ENCODE assay signal across 7 mouse cellular contexts in genomic region chr3:52269514-52270351, GRCm38 (mm10). TPM values are rescaled to one million over a fixed set of nuclear protein-coding genes. Genes with fewer than 3 reads are reported as not detected.
DNase-seq lines count a peak whose midpoint lies in the region; ATAC-seq and TF ChIP-seq lines count a peak whose summit lies in the region.

No protein-coding gene starts in this region.

- peak overlapping the region; percentile 95 for H3K4me3 ChIP-seq in intestine, embryonic 15.5 days (replicated peaks)
- peak overlapping the region; percentile 84 for H3K4me3 ChIP-seq in limb, embryonic 13.5 days
- peak overlapping the region; percentile 74 for H3K4me3 ChIP-seq in midbrain, embryonic 13.5 days (replicated peaks)
- peak overlapping the region; percentile 79 for H3K4me3 ChIP-seq in spleen, adult 2 months (ENCODE audit: extremely low read depth, insufficient read depth, insufficient read length)

- under 1% methylated on average over 55 of the region's 55 CpGs for WGBS in intestine, embryonic 15.5 days
- under 1% methylated on average over 55 of the region's 55 CpGs for WGBS in limb, embryonic 13.5 days
- WGBS in midbrain, embryonic 13.5 days, result under 1% methylated on average over 55 of the region's 55 CpGs
- WGBS in spleen, adult 2 months, result under 1% methylated on average over 54 of the region's 55 CpGs

- H3K36me3 ChIP-seq in intestine, embryonic 15.5 days, result no peaks in the 10 kb centered on the region
- no peaks in the 10 kb centered on the region for H3K36me3 ChIP-seq in limb, embryonic 13.5 days
- H3K36me3 ChIP-seq in midbrain, embryonic 13.5 days, result no peaks in the 10 kb centered on the region
- no peaks in the 10 kb centered on the region for H3K36me3 ChIP-seq in spleen, adult 2 months (ENCODE audit: control insufficient read depth, insufficient read depth, low read length)

- peak overlapping the region; percentile 83 for H3K9ac ChIP-seq in intestine, embryonic 15.5 days
- H3K9ac ChIP-seq in limb, embryonic 13.5 days, result peak overlapping the region; percentile 88
- H3K9ac ChIP-seq in midbrain, embryonic 13.5 days (replicated peaks), result peak overlapping the region; percentile 67

- no peaks in the 10 kb centered on the region for H3K27me3 ChIP-seq in intestine, embryonic 15.5 days (replicated peaks)
- peaks cover 20% of the 10 kb centered on the region for H3K27me3 ChIP-seq in limb, embryonic 13.5 days
- H3K27me3 ChIP-seq in midbrain, embryonic 13.5 days, result peaks cover 73% of the 10 kb centered on the region
- no peaks in the 10 kb centered on the region; the same call in 1 of the 2 replicates for H3K27me3 ChIP-seq in spleen, adult 2 months (ENCODE audit: control insufficient read depth, insufficient read depth, low read length)

- TF ChIP-seq CTCF in spleen, adult 2 months (IDR thresholded peaks at IDR 0.05; ENCODE audit: extremely low read depth, insufficient read depth, insufficient read length, insufficient replicate concordance), result no peak

- H3K4me1 ChIP-seq in intestine, embryonic 15.5 days (replicated peaks), result peaks cover 7% of the 10 kb centered on the region
- peaks cover 35% of the 10 kb centered on the region for H3K4me1 ChIP-seq in limb, embryonic 13.5 days
- H3K4me1 ChIP-seq in midbrain, embryonic 13.5 days (replicated peaks), result peaks cover 32% of the 10 kb centered on the region
- peaks cover 14% of the 10 kb centered on the region for H3K4me1 ChIP-seq in spleen, adult 2 months (ENCODE audit: control insufficient read depth, insufficient read depth, insufficient read length)

- peak overlapping the region; percentile 92 for H3K4me2 ChIP-seq in intestine, embryonic 15.5 days (replicated peaks)
- H3K4me2 ChIP-seq in limb, embryonic 13.5 days (replicated peaks), result peak overlapping the region; percentile 99
- peak overlapping the region; percentile 88 for H3K4me2 ChIP-seq in midbrain, embryonic 13.5 days (replicated peaks)

- peak overlapping the region; percentile 95 for H3K27ac ChIP-seq in intestine, embryonic 15.5 days
- no peak overlapping the region for H3K27ac ChIP-seq in limb, embryonic 13.5 days
- no peak overlapping the region for H3K27ac ChIP-seq in midbrain, embryonic 13.5 days
- H3K27ac ChIP-seq in spleen, adult 2 months (ENCODE audit: insufficient read depth, low read length), result peak overlapping the region; percentile 99

- H3K9me3 ChIP-seq in intestine, embryonic 15.5 days, result no peaks in the 10 kb centered on the region
- no peaks in the 10 kb centered on the region for H3K9me3 ChIP-seq in limb, embryonic 13.5 days
- no peaks in the 10 kb centered on the region for H3K9me3 ChIP-seq in midbrain, embryonic 13.5 days

- no peak for TF ChIP-seq POLR2A in spleen, adult 2 months (IDR thresholded peaks at IDR 0.05; ENCODE audit: low read depth, low read length)

- ATAC-seq in common myeloid progenitor, adult 5-6 weeks (replicated peaks; ENCODE audit: low read depth, poor library complexity, severe bottlenecking), result peak; percentile 64
- ATAC-seq in intestine, embryonic 15.5 days, result peak; percentile 75
- no peak for ATAC-seq in limb, embryonic 13.5 days (ENCODE audit: low FRiP score, low read depth)
- ATAC-seq in midbrain, embryonic 13.5 days, result no peak

- DNase-seq in ZHBTc4 (ENCODE audit: low read depth, low spot score), result peak; percentile 77
- DNase-seq in gonadal fat pad, adult 2 months (ENCODE audit: low read depth), result peak; percentile 54
- DNase-seq in spleen, adult 2 months (ENCODE audit: low read depth in 1 of 2, low spot score in 2 of 2), result peak in 1 of 2 experiments; percentile 77

RNA-seq across cellular contexts. Expression of gene Foxo1, which starts 1.6 kb away (rescaled TPM):
- total RNA-seq in common myeloid progenitor, adult 5-6 weeks (2017), result 1.3 and 1.6 TPM in 2 replicates
- polyA plus RNA-seq in gonadal fat pad, adult 2 months (2012; rRNA removed), result 15.2 and 18.6 TPM in 2 replicates
- polyA plus RNA-seq in intestine, embryonic 15.5 days (2015; fragmentation: Nextera tagmentation; extraction: Ambion mirVana), result 5.8 and 6.4 TPM in 2 replicates
- 5.2 and 5.5 TPM in 2 replicates for polyA plus RNA-seq in limb, embryonic 13.5 days (2015; fragmentation: Nextera tagmentation; extraction: Ambion mirVana)
- polyA plus RNA-seq in midbrain, embryonic 13.5 days (2015; fragmentation: Nextera tagmentation; extraction: Ambion mirVana), result 1.7 and 2.6 TPM in 2 replicates
- polyA plus RNA-seq in spleen, adult 2 months (2012; rRNA removed), result 21.3 and 33.2 TPM in 2 replicates

Comparison
In these comparisons a context has a peak if more than half of its experiments do, and no peak if none do; other contexts are left out.
1. ATAC-seq: peak in common myeloid progenitor, adult 5-6 weeks (single experiment) and intestine, embryonic 15.5 days (single experiment); none in limb, embryonic 13.5 days (single experiment) and midbrain, embryonic 13.5 days (single experiment).
2. H3K27ac ChIP-seq: peak in intestine, embryonic 15.5 days (single experiment) and spleen, adult 2 months (single experiment); none in limb, embryonic 13.5 days (single experiment) and midbrain, embryonic 13.5 days (single experiment).
3. Peak in every context shown above with its lines, with median percentiles within 50 percentile points of each other: H3K4me2 ChIP-seq, H3K4me3 ChIP-seq and H3K9ac ChIP-seq.